Mouse (Mus musculus) liver, adult 2 months (tissue): ENCODE results near the gene Naa35.

Experiments used
- CTCF ChIP-seq: fragments of 200-500 bp; IDR thresholded peaks from 2 replicates; pipeline ENCODE4 v1.5.1; 2011; ENCODE audit warnings: low read depth, low read length, control low read depth
- POLR2A ChIP-seq: fragments of 200-500 bp; IDR thresholded peaks from 2 replicates; pipeline ENCODE4 v1.6.1; 2011; ENCODE audit warnings: low read length, control low read depth; ENCODE audit not compliant: insufficient read depth; ENCODE audit errors: extremely low read depth

DNA sequence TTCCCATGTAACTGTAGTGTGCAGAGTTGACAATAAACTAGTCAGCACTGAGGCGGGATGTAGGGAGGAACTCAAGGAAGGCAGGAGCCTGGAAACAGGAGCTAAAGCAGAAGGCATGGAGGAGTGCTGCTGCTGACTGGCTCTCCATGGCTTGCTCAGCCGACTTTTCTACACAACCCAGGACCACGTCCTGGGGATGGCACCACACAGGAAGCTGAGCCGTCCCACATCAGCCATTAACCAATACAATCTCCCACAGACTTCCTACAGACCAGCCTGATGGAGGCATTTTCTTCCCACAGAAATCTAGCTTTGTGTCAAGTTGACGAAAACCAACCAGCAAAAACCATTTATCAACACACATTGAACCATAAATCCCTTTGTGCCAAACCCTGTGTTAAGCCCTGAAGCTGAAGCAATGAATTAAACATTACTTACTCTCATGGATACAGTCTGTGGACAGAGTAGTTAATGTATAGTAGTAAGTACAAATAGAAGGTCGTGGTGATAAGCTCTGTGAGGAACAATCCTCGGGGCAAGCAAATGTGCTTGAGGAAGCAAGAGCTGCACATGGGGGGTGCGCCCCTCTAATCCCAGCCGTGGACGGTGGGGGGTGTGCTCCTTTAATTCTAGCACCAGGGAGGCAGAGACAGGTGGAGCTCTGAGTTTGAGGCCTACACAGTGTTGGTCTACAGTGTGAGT is 20.3 kb downstream of the Naa35 start:
- TF ChIP-seq CTCF (no peak), POLR2A (no peak)
